Mouse (Mus musculus) heart, adult 2 months (tissue): Measurements from ENCODE around the gene Nfam1.

Source experiments
- CTCF ChIP-seq: fragments of 200-600 bp; IDR thresholded peaks from 2 replicates; pipeline ENCODE4 v1.8.1; 2022; ENCODE audit warnings: antibody characterized with exemption, mild to moderate bottlenecking, moderate library complexity
- EP300 ChIP-seq: fragments of 200-500 bp; IDR thresholded peaks from 2 replicates; pipeline ENCODE4 v1.6.1; 2011; ENCODE audit warnings: low read depth, low read length, control low read depth; ENCODE audit not compliant: insufficient read depth
- POLR2A ChIP-seq: fragments of 200-500 bp; IDR thresholded peaks from 2 replicates; pipeline ENCODE4 v1.6.1; 2011; ENCODE audit warnings: mild to moderate bottlenecking, low read depth, low read length, control low read depth; ENCODE audit not compliant: insufficient read depth

- TF ChIP-seq EP300 (no peak), CTCF (no peak), POLR2A (no peak)
Measured at GRCm38 (mm10) chr15:83059233-83059660, 26.1 kb upstream of the Nfam1 start.
